Mouse (Mus musculus): ENCODE data around the gene Arhgef2. TPM values are rescaled to one million over a fixed set of nuclear protein-coding genes. Genes with fewer than 3 reads are reported as not detected.

Arhgef2 gene
- polyA plus RNA-seq, 1 experiment = 96.1 TPM

DNA sequence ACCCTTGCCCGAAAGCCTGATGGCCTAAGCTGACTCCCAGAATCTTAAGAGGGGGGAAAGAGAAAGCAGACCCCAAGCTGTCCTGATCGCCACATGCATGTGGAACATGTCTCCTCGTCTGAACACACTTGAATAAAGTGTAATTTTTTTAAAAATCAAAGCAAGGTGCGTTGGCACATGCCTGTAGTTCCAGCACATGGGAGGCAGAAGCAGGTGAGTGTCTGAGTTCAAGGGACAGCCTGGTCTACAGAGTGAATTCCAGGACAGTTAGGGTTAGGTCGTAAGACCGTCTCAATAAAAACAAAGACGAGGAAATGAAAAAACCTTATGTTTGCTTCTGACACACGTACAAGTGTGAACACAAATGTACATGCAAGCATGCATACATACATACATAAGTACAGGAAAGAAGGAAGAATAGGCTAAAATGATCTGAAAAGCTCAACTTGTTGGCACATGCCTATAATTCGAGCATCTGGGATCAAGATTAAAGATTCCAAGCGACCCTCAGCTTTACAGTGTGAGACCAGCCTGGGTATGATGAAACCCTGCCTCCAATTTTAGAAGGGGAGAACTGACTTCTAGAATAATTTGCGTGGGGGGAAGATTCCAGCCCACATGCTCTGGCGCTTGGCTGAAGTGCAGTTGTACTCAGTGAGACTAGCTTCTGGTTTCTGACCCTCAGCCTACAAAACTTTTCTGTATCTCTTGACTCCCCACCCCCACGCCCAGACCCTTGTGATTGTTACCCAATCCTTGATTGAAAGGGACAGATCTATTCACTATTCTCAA is 45.1 kb downstream of the Arhgef2 start:
- no peak for TF ChIP-seq CTCF (IDR thresholded peaks at IDR 0.05; ENCODE audit: control insufficient read depth, insufficient read depth, low read length)
- TF ChIP-seq POLR2A (IDR thresholded peaks at IDR 0.05; ENCODE audit: borderline replicate concordance, control insufficient read depth, low read depth, low read length) = no peak
- no peak overlapping the region for H3K4me3 ChIP-seq (replicated peaks; ENCODE audit: control insufficient read depth, low read depth, low read length)
- WGBS = 44% methylated on average over 13 of the region's 13 CpGs
- no peak overlapping the region for H3K27ac ChIP-seq (ENCODE audit: control insufficient read depth, insufficient read depth, low read depth, low read length, poor library complexity)
- no peaks in the 10 kb centered on the region; the same call in 1 of the 2 replicates for H3K4me1 ChIP-seq (ENCODE audit: control insufficient read depth, insufficient read depth, low read length)

DNA sequence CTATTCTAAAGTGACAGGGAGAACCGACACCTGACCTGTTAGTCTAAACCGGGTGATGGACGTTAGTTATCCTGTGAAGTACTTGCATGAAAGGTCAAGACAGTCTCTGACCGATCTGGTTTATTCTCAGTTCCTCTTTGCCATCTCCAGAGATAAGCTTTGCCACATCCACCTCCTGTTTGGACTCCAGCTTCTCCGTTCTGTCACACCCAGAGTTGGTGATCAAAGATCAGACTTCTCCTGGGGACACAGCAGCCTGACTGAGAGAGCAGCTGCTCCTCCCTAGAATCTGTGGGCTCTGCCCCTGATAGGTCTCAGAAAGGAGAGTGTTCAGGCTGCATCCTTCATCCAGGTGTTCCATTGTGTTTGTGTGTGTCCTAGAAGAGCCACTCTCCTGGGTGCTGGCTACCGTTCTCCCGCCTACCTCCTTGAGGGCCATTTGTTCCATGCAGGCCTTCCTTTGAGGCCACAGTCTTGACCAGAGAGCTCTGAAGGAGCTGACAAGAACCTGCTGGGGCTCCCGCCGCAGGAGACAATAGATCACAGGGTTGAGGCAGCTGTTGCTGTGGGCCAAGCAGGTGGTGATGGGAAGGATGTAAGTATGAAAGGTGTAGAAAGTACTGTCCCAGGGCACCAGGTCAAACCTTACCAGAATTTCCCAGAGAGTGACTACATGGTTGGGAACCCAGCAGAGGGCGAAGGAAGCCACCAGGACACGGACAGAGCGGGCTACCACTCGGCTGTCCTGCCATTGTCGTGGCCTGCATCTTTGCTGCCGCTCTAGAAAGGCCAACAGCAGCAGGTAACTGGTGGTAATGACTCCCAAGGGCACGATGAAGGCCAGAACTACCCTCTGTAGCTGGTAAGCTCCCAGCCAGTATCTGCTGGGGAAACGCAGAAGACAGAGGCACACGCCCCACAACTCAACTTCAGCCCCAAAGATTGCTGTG is 46.2 kb downstream of the Arhgef2 start:
- Histone ChIP-seq H3K27ac (ENCODE audit: control insufficient read depth, insufficient read depth, low read depth, low read length, poor library complexity) (no peak overlapping the region), H3K4me3 (replicated peaks; ENCODE audit: control insufficient read depth, low read depth, low read length) (no peak overlapping the region), H3K4me1 (ENCODE audit: control insufficient read depth, insufficient read depth, low read length) (no peaks in the 10 kb centered on the region; the same call in 1 of the 2 replicates)
- 49% methylated on average over 18 of the region's 18 CpGs for WGBS
- no peak for TF ChIP-seq POLR2A (IDR thresholded peaks at IDR 0.05; ENCODE audit: borderline replicate concordance, control insufficient read depth, low read depth, low read length)
- TF ChIP-seq CTCF (IDR thresholded peaks at IDR 0.05; ENCODE audit: control insufficient read depth, insufficient read depth, low read length) = no peak

DNA sequence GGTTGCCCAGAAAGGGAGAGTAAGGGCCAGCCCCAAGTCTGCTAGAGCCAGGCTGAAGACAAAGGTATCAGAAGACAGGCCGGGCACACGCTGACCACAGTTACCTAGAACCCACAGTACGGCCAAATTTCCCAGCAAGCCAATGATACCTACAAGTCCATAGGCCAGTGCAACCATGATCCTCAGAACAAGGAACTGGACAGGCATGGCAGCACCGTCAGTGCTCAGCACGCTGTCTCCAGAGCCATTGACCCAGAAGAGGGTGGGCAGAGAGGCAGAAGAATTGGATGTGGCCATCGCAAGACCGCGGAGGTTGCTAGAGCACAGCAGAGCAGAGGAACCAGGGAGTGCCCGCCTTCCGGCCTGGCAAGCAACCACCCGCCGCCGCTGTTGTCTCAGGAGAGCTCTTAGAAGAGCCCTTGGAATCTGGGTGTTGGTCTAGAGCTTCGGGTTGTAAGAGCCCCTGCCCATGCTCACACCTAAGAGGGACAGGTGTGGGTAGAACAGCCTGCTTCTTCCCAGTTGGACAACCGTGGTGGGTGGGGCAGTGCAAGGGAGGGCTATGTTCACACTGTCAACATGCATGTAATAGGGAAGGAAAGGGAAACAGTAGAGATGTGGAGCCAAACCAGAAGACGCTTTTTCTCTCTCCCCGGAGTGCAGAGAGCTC is 47.2 kb downstream of the Arhgef2 start, which contains the start of gene Rxfp4:
Rxfp4 (minus strand) TSS at position 297 of the 670 bp plus-strand sequence.
- TF ChIP-seq CTCF (IDR thresholded peaks at IDR 0.05; ENCODE audit: control insufficient read depth, insufficient read depth, low read length) (no peak), POLR2A (IDR thresholded peaks at IDR 0.05; ENCODE audit: borderline replicate concordance, control insufficient read depth, low read depth, low read length) (no peak)
- Histone ChIP-seq H3K4me1 (ENCODE audit: control insufficient read depth, insufficient read depth, low read length) (no peaks in the 10 kb centered on the region), H3K27ac (ENCODE audit: control insufficient read depth, insufficient read depth, low read depth, low read length, poor library complexity) (no peak within 1 kb of the TSS), H3K4me3 (replicated peaks; ENCODE audit: control insufficient read depth, low read depth, low read length) (no peak within 1 kb of the TSS)
- 72% methylated on average over 17 of the region's 17 CpGs for WGBS

DNA sequence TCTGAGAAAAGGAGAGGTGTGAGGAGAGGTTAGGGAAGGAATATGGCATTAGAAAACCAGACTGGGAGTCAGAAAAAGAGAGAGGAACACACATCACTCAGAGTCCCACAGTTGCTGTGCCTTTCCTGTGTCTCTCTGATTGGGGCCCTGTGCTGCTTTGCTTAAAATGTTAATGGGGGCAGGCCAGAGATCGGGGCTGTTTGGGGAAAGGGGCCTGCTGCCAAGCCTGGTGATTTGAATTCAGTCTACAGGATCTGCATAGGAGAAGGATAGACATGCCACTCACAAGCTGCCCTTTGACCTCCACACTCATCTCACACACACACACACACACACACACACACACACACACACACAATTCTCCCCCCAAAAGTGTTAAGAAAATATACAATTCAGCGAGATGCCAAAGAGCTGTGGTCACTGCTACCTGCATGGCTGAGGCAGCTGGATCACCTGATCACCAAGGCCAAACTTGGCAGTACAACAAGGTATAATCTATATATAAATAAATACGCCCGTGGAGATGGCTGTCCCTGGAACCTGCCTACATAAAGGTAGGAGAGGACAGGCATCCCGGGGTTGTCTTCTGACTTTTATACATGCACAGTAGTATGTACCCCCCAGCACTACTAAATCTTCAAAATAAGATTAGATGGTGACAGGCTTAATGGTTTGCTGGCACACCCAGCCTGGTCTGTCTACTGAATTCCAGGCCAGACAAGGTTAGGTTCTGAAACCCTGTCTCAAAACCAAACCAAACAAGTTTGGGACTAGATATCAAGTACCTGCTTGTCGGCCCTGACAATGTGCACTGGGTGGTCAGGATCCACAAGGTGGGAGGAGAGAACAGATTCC is 48.0 kb downstream of the Arhgef2 start:
- H3K4me3 ChIP-seq (replicated peaks; ENCODE audit: control insufficient read depth, low read depth, low read length) = no peak overlapping the region
- no peak overlapping the region for H3K27ac ChIP-seq (ENCODE audit: control insufficient read depth, insufficient read depth, low read depth, low read length, poor library complexity)
- TF ChIP-seq CTCF (IDR thresholded peaks at IDR 0.05; ENCODE audit: control insufficient read depth, insufficient read depth, low read length) (no peak), POLR2A (IDR thresholded peaks at IDR 0.05; ENCODE audit: borderline replicate concordance, control insufficient read depth, low read depth, low read length) (no peak)
- WGBS = 79% methylated on average over 6 of the region's 6 CpGs
- no peaks in the 10 kb centered on the region for H3K4me1 ChIP-seq (ENCODE audit: control insufficient read depth, insufficient read depth, low read length)

DNA sequence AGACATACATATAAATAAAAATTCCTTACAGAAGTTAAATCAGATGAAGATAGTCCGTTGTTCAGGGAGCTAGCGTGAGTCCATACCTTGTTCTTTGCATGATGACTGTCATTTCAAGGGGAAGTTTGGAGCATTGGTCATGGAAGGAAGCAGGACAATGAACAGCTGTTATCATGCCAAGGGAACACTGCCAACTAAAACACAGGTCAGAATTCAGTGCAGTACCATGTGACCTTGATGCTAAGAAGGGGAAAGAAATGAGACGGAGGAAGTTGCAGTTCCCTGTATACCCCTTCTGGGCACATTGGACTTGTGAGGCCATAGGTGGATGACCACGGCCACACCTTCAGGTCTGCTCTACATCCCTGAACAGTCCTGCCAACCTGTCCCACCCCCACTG is 48.9 kb downstream of the Arhgef2 start:
- 63% methylated on average over 4 of the region's 4 CpGs for WGBS

DNA sequence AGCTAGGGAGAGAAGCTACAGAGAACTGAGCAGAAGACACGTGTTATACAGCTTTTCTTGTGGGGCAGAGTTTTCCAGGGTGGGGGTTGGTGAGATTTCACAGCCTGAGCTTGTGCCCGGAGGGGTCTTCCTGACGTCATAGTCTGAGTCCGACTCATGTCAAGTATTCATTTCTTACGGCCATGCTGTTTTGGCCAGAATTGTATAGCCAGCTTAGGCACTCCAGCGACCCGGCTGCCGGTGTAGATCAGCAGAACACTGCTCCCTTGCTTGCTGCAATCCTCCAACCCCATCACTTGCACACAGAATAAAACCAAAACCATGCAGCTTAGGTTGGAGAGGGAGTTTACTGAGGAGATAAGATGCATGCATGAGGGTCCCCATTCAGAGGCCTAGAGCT is 49.9 kb downstream of the Arhgef2 start:
- H3K4me3 ChIP-seq (replicated peaks; ENCODE audit: control insufficient read depth, low read depth, low read length) = no peak overlapping the region
- H3K27ac ChIP-seq (ENCODE audit: control insufficient read depth, insufficient read depth, low read depth, low read length, poor library complexity) = no peak overlapping the region
- 78% methylated on average over 8 of the region's 8 CpGs for WGBS
- no peak for TF ChIP-seq CTCF (IDR thresholded peaks at IDR 0.05; ENCODE audit: control insufficient read depth, insufficient read depth, low read length)
- no peak for TF ChIP-seq POLR2A (IDR thresholded peaks at IDR 0.05; ENCODE audit: borderline replicate concordance, control insufficient read depth, low read depth, low read length)
- no peaks in the 10 kb centered on the region for H3K4me1 ChIP-seq (ENCODE audit: control insufficient read depth, insufficient read depth, low read length)

More for the DNA sequence above, 48.9 kb downstream of the Arhgef2 start:
- no peaks in the 10 kb centered on the region for H3K4me1 ChIP-seq (ENCODE audit: control insufficient read depth, insufficient read depth, low read length)
- TF ChIP-seq POLR2A (IDR thresholded peaks at IDR 0.05; ENCODE audit: borderline replicate concordance, control insufficient read depth, low read depth, low read length) = no peak
- TF ChIP-seq CTCF (IDR thresholded peaks at IDR 0.05; ENCODE audit: control insufficient read depth, insufficient read depth, low read length) = no peak
- H3K4me3 ChIP-seq (replicated peaks; ENCODE audit: control insufficient read depth, low read depth, low read length) = no peak overlapping the region
- no peak overlapping the region for H3K27ac ChIP-seq (ENCODE audit: control insufficient read depth, insufficient read depth, low read depth, low read length, poor library complexity)

DNA sequence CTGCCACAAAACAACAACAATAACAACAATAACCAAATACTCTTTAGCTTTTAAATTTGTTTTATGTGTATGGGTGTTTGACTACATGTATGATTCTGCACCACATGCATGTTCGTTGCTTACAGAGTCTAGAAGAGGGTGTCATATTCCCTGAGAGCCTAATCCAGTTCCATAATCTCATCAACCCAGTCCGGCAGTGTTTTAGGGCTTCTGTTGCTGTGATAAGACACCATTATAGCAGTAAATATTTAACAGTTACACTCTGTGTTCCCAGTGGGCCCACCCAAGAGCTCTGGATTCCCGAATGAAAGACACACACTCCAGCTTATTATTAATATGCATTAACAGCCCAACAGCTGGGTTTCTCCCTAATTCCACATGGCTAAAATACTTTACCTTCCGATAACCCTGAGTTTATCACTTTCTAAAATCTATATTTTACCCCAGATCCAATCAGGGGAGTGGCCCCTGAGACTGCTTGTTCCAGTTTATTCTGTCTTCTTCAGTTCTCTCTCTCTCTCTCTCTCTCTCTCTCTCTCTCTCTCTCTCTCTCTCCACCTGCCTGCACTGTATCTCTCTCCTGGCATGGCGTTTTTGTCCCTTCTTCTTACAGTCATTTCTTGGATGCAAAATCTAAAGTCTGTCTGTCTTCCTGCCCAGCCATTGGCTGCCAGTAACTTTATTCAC is 52.8 kb downstream of the Arhgef2 start:
- no peak overlapping the region for H3K27ac ChIP-seq (ENCODE audit: control insufficient read depth, insufficient read depth, low read depth, low read length, poor library complexity)
- H3K4me1 ChIP-seq (ENCODE audit: control insufficient read depth, insufficient read depth, low read length) = no peaks in the 10 kb centered on the region
- no peak overlapping the region for H3K4me3 ChIP-seq (replicated peaks; ENCODE audit: control insufficient read depth, low read depth, low read length)
- 72% methylated on average over 5 of the region's 5 CpGs for WGBS
- TF ChIP-seq POLR2A (IDR thresholded peaks at IDR 0.05; ENCODE audit: borderline replicate concordance, control insufficient read depth, low read depth, low read length) = no peak
- TF ChIP-seq CTCF (IDR thresholded peaks at IDR 0.05; ENCODE audit: control insufficient read depth, insufficient read depth, low read length) = no peak

Measured in bone marrow, adult 2 months (tissue).